Mouse (Mus musculus): ENCODE results near the gene Gab1. TPM values are rescaled to one million over a fixed set of nuclear protein-coding genes. Genes with fewer than 3 reads are reported as not detected.

The Gab1 gene
- polyA plus RNA-seq, 1 experiment from 2014 or later, result 25.9 TPM

DNA sequence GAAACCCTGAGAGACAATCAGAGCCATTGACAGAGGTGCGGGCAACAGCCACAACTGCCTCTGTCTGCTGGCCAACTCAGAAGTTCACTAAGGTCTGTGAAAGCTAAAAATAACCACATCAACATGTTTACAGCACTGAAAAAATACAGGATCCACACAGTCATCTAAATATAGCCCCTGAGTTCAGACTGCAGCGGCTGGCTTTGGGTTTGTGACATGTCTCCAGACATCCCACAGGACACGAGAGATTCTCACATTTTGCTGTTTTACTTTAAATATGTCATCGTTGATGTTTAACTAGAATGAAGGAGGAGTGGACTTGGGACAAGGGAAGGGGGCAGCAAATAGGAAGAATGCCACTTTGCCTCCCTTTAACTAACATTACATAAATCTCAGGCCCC, 68.7 kb downstream of the Gab1 start:
- no peak overlapping the region for H3K4me3 ChIP-seq (ENCODE audit: low read depth, low read length)
- ATAC-seq (replicated peaks; ENCODE audit: insufficient number of reproducible peaks, low FRiP score, low TSS enrichment, low read depth), result no peak
- H3K9me3 ChIP-seq (replicated peaks; ENCODE audit: control insufficient read depth, low read length), result no peaks in the 10 kb centered on the region
- H3K36me3 ChIP-seq (replicated peaks; ENCODE audit: control insufficient read depth, insufficient read depth, low read depth, low read length), result no peaks in the 10 kb centered on the region
- no peak overlapping the region for H3K4me2 ChIP-seq (ENCODE audit: low read depth, low read length)
- WGBS, result 59% methylated on average over 4 of the region's 4 CpGs
- no peaks in the 10 kb centered on the region for H3K27me3 ChIP-seq (ENCODE audit: control insufficient read depth, insufficient read depth, low read length)
- no peak overlapping the region for H3K9ac ChIP-seq (replicated peaks; ENCODE audit: low read length)
- peaks cover 4% of the 10 kb centered on the region; the same call in 1 of the 2 replicates for H3K4me1 ChIP-seq (ENCODE audit: control insufficient read depth, insufficient read depth, low read length)
- peak overlapping the region; percentile 59; the same call in 1 of the 2 replicates for H3K27ac ChIP-seq (replicated peaks; ENCODE audit: low read depth, low read length)
- no peak for DNase-seq (ENCODE audit: low spot score)

DNA sequence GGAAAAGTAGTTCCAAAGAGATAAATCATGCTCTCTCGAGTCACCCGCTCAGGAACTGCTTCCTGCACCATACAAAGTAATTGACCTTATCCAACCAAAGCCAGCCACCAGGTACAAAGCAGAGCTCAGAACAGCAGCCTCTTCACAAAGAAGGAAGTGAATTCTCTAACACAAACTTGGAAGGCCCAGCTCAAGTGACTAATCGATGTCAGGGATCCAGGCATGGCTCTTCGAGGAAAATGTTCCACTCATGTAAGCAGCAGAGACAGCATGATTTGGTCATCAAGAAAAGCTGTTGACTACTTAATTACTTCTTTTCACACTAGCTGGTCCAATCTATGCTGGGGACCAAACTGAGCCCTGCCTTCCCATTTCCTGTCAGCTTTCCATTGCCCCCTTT, 69.4 kb downstream of the Gab1 start:
- Histone ChIP-seq H3K27ac (replicated peaks; ENCODE audit: low read depth, low read length) (peak overlapping the region; percentile 59; the same call in 1 of the 2 replicates), H3K36me3 (replicated peaks; ENCODE audit: control insufficient read depth, insufficient read depth, low read depth, low read length) (no peaks in the 10 kb centered on the region), H3K9ac (replicated peaks; ENCODE audit: low read length) (no peak overlapping the region), H3K4me1 (ENCODE audit: control insufficient read depth, insufficient read depth, low read length) (peaks cover 4% of the 10 kb centered on the region; the same call in 1 of the 2 replicates), H3K9me3 (replicated peaks; ENCODE audit: control insufficient read depth, low read length) (no peaks in the 10 kb centered on the region), H3K27me3 (ENCODE audit: control insufficient read depth, insufficient read depth, low read length) (no peaks in the 10 kb centered on the region), H3K4me3 (ENCODE audit: low read depth, low read length) (no peak overlapping the region), H3K4me2 (ENCODE audit: low read depth, low read length) (no peak overlapping the region)
- no peak for DNase-seq (ENCODE audit: low spot score)
- 54% methylated on average over 4 of the region's 4 CpGs for WGBS
- ATAC-seq (replicated peaks; ENCODE audit: insufficient number of reproducible peaks, low FRiP score, low TSS enrichment, low read depth), result no peak

DNA sequence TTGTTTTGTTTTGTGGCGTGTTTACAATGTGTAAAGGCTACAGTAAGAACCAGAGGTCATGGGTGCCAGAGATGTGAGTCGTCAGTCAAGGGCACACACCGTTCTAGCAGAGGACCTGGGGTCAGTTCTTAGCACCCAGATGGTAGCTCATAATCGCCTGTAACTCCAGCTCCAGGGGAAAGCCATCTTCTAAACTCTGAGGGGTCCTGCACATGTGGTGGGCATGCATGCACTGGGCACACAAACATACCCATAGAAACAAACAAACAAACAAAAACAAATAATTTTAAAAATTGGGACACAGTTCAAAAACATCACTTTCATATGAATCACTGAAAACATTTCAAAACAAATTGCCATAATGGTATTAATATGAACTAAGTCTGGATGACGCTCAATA, 69.9 kb downstream of the Gab1 start:
- H3K27me3 ChIP-seq (ENCODE audit: control insufficient read depth, insufficient read depth, low read length), result no peaks in the 10 kb centered on the region
- no peak for DNase-seq (ENCODE audit: low spot score)
- H3K36me3 ChIP-seq (replicated peaks; ENCODE audit: control insufficient read depth, insufficient read depth, low read depth, low read length), result no peaks in the 10 kb centered on the region
- H3K27ac ChIP-seq (replicated peaks; ENCODE audit: low read depth, low read length), result no peak overlapping the region
- no peak overlapping the region for H3K4me2 ChIP-seq (ENCODE audit: low read depth, low read length)
- no peak overlapping the region for H3K4me3 ChIP-seq (ENCODE audit: low read depth, low read length)
- no peaks in the 10 kb centered on the region for H3K9me3 ChIP-seq (replicated peaks; ENCODE audit: control insufficient read depth, low read length)
- 87% methylated on average over 5 of the region's 5 CpGs for WGBS
- no peak for ATAC-seq (replicated peaks; ENCODE audit: insufficient number of reproducible peaks, low FRiP score, low TSS enrichment, low read depth)
- H3K4me1 ChIP-seq (ENCODE audit: control insufficient read depth, insufficient read depth, low read length), result peaks cover 4% of the 10 kb centered on the region; the same call in 1 of the 2 replicates
- no peak overlapping the region for H3K9ac ChIP-seq (replicated peaks; ENCODE audit: low read length)

DNA sequence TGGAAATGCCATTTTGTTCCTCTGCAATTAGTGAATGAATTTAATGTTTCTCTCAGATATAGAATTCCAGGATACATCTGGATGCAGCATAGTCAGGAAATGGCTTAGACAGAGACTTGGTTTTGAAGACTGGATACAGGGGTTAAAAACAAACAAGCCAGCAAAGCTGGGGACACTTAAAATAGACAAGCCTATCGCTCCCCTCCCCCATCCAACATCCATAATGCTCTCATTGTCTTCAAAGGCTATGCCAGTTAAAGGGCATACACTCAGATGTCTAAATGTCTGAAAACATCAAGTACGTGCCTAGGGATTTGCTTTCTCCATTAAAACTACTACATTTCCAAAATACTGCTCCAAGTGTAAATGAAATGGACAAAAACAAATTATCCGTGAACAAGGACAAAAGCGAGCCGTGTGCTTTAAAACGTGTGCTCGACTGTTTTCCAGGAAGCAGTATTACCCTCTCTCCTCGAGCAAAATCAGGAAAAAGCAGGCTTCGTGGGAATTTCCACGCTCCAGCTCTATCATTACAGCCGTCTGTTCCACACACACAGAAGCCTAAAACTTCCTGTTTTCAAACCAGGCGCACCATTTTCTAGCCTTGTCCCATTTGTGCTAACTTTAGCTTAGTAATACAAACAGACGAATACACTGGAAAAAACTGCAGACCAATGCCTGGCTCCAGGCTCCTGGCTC, 72.4 kb downstream of the Gab1 start:
- H3K27ac ChIP-seq (replicated peaks; ENCODE audit: low read depth, low read length), result no peak overlapping the region
- H3K36me3 ChIP-seq (replicated peaks; ENCODE audit: control insufficient read depth, insufficient read depth, low read depth, low read length), result no peaks in the 10 kb centered on the region
- H3K4me3 ChIP-seq (ENCODE audit: low read depth, low read length), result no peak overlapping the region
- no peak overlapping the region for H3K4me2 ChIP-seq (ENCODE audit: low read depth, low read length)
- no peaks in the 10 kb centered on the region for H3K9me3 ChIP-seq (replicated peaks; ENCODE audit: control insufficient read depth, low read length)
- H3K9ac ChIP-seq (replicated peaks; ENCODE audit: low read length), result peak overlapping the region; percentile 22; the same call in 1 of the 2 replicates
- 22% methylated on average over 13 of the region's 13 CpGs for WGBS
- H3K27me3 ChIP-seq (ENCODE audit: control insufficient read depth, insufficient read depth, low read length), result no peaks in the 10 kb centered on the region
- H3K4me1 ChIP-seq (ENCODE audit: control insufficient read depth, insufficient read depth, low read length), result peaks cover 4% of the 10 kb centered on the region; the same call in 1 of the 2 replicates
- peak; percentile 52 for DNase-seq (ENCODE audit: low spot score)
- no peak for ATAC-seq (replicated peaks; ENCODE audit: insufficient number of reproducible peaks, low FRiP score, low TSS enrichment, low read depth)

DNA sequence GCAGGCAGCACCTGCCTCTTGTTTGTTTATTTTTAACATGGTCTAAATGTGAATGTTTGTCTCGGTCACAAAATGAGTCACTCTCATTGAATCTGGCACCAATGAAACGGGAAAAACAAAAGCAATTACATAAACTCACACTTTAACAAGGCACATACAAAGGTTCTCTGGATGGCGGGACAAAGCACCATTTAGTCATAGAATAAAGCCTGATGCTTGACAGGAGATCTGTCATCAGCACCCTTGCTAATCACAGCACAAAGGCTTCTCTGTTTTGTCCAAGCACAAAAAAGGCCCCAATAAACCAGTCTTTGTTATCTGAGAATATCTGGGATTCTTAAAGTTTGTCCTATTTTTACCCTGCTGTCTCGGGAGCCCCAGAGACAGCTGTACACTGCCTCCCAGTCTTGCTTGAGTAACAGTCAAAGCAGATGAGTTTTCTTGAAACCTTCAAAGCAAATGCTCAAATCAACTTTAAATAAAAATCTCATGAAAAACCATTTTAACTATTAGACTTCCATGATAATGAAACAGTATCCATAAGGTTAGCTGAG, 76.2 kb downstream of the Gab1 start:
- 22% methylated on average over 4 of the region's 4 CpGs for WGBS
- no peak overlapping the region for H3K4me2 ChIP-seq (ENCODE audit: low read depth, low read length)
- no peak overlapping the region for H3K4me3 ChIP-seq (ENCODE audit: low read depth, low read length)
- no peaks in the 10 kb centered on the region for H3K27me3 ChIP-seq (ENCODE audit: control insufficient read depth, insufficient read depth, low read length)
- no peak for ATAC-seq (replicated peaks; ENCODE audit: insufficient number of reproducible peaks, low FRiP score, low TSS enrichment, low read depth)
- no peaks in the 10 kb centered on the region for H3K36me3 ChIP-seq (replicated peaks; ENCODE audit: control insufficient read depth, insufficient read depth, low read depth, low read length)
- no peak for DNase-seq (ENCODE audit: low spot score)
- H3K4me1 ChIP-seq (ENCODE audit: control insufficient read depth, insufficient read depth, low read length), result peaks cover 4% of the 10 kb centered on the region; the same call in 1 of the 2 replicates
- no peaks in the 10 kb centered on the region for H3K9me3 ChIP-seq (replicated peaks; ENCODE audit: control insufficient read depth, low read length)
- H3K27ac ChIP-seq (replicated peaks; ENCODE audit: low read depth, low read length), result no peak overlapping the region
- no peak overlapping the region for H3K9ac ChIP-seq (replicated peaks; ENCODE audit: low read length)

DNA sequence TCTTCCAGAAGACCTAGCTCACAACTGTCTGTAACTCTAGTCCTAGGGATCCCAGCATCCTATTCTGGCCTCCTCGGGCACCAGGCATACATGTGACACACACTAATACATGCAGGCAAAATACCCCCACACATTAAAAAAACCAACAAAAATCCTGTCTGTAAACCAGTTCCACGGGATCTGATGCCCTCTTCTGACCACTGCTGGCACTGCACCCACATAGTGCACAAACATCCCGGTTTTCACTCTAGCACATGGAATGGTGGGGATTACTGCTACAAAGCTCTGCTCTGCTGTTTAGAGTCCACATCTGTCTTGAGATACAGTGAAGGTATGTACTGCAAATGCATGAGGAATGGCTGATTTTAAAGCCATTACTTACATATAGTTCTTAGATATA, 81.5 kb downstream of the Gab1 start:
- H3K9me3 ChIP-seq (replicated peaks; ENCODE audit: control insufficient read depth, low read length), result no peaks in the 10 kb centered on the region
- no peaks in the 10 kb centered on the region for H3K4me1 ChIP-seq (ENCODE audit: control insufficient read depth, insufficient read depth, low read length)
- no peak for DNase-seq (ENCODE audit: low spot score)
- 87% methylated on average over 3 of the region's 3 CpGs for WGBS
- H3K27me3 ChIP-seq (ENCODE audit: control insufficient read depth, insufficient read depth, low read length), result no peaks in the 10 kb centered on the region
- H3K36me3 ChIP-seq (replicated peaks; ENCODE audit: control insufficient read depth, insufficient read depth, low read depth, low read length), result no peaks in the 10 kb centered on the region
- no peak overlapping the region for H3K4me3 ChIP-seq (ENCODE audit: low read depth, low read length)
- no peak overlapping the region for H3K27ac ChIP-seq (replicated peaks; ENCODE audit: low read depth, low read length)
- no peak overlapping the region for H3K9ac ChIP-seq (replicated peaks; ENCODE audit: low read length)
- H3K4me2 ChIP-seq (ENCODE audit: low read depth, low read length), result no peak overlapping the region
- no peak for ATAC-seq (replicated peaks; ENCODE audit: insufficient number of reproducible peaks, low FRiP score, low TSS enrichment, low read depth)

DNA sequence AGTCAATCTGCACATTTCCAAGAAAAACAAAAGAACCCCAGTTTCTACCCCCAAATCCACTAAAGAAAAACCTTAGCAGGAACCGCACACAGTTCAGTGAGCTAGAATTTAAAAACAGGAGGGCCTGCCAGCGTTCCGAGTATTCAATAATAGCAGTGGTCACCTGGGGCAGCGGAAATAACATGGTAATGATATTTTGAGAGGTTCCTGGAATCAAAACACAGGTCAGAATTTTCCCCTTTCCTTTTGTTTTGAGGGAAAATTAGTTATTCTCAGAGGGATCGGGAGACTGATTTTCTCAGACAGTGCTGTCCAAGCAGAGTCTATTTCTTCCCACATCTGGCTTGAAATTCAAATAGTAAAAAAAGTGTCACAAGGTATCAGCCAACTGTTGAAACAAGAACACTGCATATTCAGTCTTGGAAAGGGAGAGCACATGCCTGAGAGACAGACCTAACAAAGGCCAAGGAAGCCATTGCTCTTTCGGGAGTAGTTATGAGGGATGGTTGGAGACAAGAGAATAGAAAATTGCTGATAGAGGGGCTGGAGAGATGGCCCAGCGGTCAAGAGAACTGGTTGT, 82.0 kb downstream of the Gab1 start:
- no peak for ATAC-seq (replicated peaks; ENCODE audit: insufficient number of reproducible peaks, low FRiP score, low TSS enrichment, low read depth)
- no peaks in the 10 kb centered on the region for H3K27me3 ChIP-seq (ENCODE audit: control insufficient read depth, insufficient read depth, low read length)

DNA sequence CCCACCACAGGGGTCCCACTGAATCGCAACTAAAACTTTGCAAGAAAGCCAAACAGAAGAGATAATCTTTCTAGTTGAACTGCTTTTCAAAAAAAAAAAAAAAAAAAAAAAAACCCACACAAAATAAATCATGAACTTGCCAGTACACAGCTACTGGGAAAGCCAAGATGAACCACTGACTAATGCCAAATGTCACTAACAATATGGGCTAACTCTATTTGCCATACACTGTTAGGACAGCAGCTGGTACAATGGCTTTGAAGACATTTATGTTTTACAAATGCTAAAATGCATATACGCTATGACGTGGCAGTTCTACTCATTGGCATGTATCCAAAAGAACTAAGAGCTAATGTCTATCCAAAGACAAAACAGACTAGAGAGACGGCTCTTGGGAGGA, 84.2 kb downstream of the Gab1 start:
- Histone ChIP-seq H3K4me3 (ENCODE audit: low read depth, low read length) (no peak overlapping the region), H3K4me2 (ENCODE audit: low read depth, low read length) (no peak overlapping the region), H3K27ac (replicated peaks; ENCODE audit: low read depth, low read length) (no peak overlapping the region), H3K9me3 (replicated peaks; ENCODE audit: control insufficient read depth, low read length) (no peaks in the 10 kb centered on the region), H3K4me1 (ENCODE audit: control insufficient read depth, insufficient read depth, low read length) (no peaks in the 10 kb centered on the region), H3K36me3 (replicated peaks; ENCODE audit: control insufficient read depth, insufficient read depth, low read depth, low read length) (no peaks in the 10 kb centered on the region), H3K27me3 (ENCODE audit: control insufficient read depth, insufficient read depth, low read length) (no peaks in the 10 kb centered on the region), H3K9ac (replicated peaks; ENCODE audit: low read length) (no peak overlapping the region)
- 89% methylated on average over 4 of the region's 4 CpGs for WGBS
- no peak for DNase-seq (ENCODE audit: low spot score)
- ATAC-seq (replicated peaks; ENCODE audit: insufficient number of reproducible peaks, low FRiP score, low TSS enrichment, low read depth), result no peak

More for the DNA sequence above, 82.0 kb downstream of the Gab1 start:
- DNase-seq (ENCODE audit: low spot score), result no peak
- Histone ChIP-seq H3K9ac (replicated peaks; ENCODE audit: low read length) (no peak overlapping the region), H3K4me1 (ENCODE audit: control insufficient read depth, insufficient read depth, low read length) (no peaks in the 10 kb centered on the region), H3K27ac (replicated peaks; ENCODE audit: low read depth, low read length) (no peak overlapping the region), H3K4me3 (ENCODE audit: low read depth, low read length) (no peak overlapping the region), H3K36me3 (replicated peaks; ENCODE audit: control insufficient read depth, insufficient read depth, low read depth, low read length) (no peaks in the 10 kb centered on the region), H3K4me2 (ENCODE audit: low read depth, low read length) (no peak overlapping the region), H3K9me3 (replicated peaks; ENCODE audit: control insufficient read depth, low read length) (no peaks in the 10 kb centered on the region)
- WGBS, result 78% methylated on average over 7 of the region's 7 CpGs
